Mouse (Mus musculus): ENCODE measurements around the gene Aebp1.

Aebp1 gene

DNA sequence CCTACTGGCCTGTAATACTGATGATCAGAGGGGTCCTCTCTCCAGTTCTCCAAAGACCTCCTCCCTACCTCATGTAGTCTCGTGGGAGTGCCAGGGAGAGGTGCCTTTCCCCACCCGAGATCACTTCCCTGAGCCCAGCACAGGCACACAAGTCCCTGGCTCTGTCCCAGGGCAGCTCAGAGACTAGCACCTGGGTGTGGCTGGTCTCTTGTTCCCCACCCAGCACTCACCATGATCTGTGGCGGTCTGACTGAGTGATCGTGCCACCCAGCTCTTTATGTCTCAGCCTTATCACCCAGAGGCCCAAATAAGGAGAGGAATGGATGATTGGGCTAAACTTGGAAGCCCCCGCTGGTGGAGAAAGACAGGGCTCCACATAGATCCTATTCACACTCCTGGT is 36.8 kb downstream of the Aebp1 start, which contains the start of gene Myl7:
Myl7 (minus strand) TSS at position 252 of the 400 bp plus-strand sequence.
- no peak for DNase-seq

DNA sequence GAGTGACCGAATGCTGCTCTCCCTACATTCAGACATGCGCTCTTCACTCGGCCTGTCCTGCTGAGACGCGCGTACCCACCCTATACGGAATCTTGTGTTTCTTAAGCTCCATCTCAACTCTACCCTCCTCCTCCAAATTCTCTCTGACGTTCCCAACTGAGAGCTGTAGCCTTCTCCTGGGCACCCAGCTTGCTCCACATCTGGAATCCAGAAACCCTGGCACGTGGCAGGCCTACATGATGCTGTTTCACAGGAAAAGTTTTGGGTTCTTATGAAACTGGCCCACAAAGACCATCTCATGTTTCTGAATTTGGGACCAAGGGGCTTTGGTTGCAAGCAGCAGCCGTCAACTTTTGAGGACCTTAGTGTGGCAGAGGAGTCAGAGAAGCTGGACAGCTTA is 37.5 kb downstream of the Aebp1 start:
- DNase-seq: no peak

DNA sequence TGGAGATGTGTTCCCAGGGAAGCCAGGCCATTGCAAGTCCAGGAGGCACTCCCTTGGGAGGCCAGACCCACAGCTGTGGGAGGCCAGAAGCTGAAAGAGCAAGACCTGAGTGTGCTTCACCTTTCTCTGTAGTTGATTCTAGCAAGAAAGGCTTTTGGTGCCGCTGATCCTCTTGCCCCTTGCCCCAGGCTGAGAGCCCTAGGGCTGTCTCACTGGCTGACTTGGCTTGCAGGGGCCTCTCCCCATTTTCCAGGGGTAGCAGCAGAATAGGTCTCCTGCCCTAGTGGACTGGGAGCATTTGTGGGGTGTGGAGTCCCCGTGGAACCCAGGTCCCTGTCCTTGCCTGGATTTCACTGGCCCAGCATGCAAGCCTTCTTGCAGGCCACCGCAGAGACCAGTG is 39.6 kb downstream of the Aebp1 start:
- DNase-seq: no peak

DNA sequence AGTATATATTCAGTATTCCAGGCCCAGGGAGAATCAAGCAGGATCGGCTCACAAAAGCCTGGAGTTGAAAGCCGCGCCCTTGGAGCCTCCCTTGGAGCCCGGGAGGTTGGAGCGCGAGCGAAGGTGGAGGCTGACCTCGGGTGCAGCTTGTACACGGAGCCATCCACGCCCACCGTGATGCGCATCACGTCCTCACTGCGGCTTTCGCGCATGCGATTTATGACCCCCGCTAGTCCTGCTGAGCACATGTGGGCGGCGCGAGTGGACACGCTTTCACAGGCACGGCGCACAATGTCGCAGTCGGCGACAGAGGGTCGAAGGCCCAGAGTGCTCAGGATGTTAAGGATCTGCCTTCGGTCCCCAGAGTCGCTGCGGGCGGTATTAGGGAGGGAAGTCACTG is 40.2 kb downstream of the Aebp1 start:
- DNase-seq: peak; percentile 70

DNA sequence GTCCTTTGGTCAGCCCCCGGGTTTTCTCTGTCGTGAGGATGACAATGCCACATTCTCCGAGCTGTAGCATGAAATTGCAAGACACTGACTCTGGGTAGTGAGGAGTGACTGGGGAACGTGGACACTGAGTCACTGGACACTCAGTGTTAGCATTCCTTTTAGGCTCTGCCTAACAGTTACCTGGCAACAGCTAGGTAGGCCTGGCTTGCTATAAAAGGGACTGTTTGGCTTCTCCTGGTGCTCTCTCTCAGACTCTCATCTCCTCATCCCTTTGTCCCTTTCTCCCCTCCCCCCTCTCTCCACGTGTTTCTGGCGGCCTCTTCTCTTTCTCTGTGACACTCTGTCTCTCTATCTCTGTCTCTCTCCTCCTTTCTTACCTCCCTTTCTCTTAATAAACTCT is 40.6 kb downstream of the Aebp1 start:
- DNase-seq: no peak

DNA sequence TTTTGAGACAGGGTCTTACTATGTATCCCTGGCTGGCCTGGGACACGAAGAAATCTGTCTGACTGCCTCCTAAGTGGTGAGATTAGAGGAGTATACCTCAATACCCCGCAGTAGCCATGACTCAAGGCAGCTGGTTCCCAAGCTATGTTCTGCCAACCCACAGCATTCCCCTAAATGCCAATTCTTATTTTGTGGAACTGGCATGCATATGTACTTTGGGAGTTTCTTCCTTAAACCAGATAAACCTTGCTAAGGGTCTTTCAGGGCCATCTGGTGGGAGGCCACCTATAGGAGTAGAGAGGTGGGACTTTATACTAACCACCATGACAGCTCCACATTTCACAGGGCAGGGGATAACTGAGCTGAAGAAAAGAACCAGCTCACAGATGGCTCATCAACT is 42.1 kb downstream of the Aebp1 start:
- DNase-seq: no peak

DNA sequence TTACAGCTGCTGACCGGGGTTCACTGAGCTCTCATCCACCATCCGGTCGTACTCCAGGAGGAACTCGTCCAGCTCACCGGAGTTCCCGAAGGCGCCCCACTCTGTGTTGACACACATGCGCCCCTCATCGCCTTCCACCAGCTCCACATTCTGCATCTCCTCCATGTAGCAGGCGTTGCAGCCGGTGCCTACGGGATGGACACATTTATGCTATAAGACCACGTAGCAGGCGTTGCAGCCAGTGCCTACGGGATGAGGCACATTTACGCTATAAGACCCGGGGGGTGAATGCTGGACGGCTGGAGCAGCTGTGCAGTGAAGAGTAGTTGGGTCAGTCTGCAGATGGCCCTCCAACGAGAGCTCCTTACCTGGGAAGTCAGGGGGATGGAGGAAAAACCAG is 42.6 kb downstream of the Aebp1 start:
- DNase-seq: no peak

DNA sequence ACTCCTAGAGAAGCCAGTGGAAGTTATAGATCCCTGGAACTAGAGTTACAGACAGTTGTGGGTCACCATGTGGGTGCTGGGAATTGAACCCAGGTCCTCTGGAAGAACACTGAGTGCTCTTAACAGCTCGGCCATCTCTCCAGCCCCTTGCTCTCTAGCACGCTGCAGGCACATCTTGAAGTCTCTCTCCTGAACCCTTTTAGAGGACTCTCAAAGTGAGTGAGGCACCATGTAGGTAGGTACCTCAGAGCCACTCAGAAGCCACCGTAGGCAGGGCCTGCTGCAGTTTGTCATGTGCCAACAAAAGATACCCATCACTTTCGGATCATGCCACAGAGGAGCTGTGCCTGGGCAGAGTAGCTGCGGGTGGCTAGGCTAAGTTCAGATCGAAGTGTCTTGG is 43.1 kb downstream of the Aebp1 start:
- DNase-seq: no peak

DNA sequence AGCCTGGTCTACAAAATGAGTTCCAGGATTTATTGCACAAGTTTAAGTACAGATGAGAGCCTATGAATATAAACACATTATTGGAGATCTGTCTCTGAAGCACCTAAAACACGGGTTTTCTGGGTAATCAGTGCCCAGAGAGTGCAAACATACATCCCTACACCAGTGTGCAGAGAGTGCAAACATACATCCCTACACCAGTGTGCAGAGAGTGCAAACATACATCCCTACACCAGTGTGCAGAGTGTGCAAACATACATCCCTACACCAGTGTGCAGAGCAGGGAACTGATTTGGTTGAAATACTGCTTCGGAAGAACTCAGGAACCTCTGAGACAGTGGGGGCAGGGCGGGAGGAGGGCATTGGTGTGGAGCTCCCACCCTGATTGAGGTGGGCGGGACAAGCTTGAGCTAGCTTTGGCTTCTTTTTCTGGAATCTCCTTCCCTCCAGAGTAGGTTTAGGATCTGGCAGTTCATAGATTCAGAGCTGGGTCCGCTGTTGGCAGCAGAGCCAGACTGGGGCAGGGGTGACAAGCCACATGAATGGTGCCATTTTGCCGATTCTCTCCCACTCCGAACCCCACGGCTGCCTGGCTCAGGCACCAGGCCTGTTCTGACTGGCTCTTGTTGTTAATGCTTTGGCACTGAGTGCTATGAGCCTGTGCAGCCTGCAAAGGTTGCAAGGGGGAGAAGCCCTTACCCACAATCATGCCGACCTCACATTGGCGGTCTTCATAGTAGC is 44.2 kb downstream of the Aebp1 start:
- DNase-seq: no peak

DNA sequence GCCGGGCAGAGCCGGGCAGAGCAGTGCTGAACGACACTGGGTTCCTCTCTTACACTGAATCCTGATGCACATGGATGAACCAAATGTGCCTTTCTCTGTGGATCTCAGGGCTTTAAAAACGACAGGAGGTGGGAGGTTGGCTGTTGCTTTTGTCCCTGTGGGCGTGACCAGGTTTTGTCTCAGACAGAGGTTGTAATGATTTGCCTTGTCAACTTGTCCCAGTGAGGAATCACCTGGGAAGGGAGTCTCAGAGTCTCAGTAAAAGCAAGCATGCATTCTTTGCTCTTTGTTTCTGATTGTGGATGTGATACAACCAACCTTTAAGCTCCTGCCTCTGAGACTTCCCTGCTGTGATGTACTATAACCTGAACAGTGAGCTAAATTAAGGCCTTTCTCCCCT is 45.3 kb downstream of the Aebp1 start:
- no peak for DNase-seq

DNA sequence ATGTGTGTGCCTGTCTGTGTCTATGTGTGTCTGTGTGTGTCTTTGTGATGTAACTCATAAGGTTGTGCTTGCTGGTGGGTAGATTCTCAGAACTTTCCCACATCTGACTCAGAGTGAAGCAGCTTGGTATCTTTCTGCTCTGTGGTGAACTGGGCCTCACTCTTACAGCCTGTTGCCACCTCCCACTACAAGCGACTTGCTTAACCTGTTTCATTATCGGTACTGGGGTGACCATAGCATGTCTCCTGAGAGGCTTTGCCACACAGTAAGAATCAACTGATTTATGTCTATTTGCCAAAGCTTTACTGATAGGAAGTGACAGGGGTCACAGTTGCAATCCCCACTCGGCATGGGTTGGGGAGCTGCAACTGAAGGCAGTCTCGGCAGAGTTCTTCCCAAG is 46.9 kb downstream of the Aebp1 start:
- no peak for DNase-seq

DNA sequence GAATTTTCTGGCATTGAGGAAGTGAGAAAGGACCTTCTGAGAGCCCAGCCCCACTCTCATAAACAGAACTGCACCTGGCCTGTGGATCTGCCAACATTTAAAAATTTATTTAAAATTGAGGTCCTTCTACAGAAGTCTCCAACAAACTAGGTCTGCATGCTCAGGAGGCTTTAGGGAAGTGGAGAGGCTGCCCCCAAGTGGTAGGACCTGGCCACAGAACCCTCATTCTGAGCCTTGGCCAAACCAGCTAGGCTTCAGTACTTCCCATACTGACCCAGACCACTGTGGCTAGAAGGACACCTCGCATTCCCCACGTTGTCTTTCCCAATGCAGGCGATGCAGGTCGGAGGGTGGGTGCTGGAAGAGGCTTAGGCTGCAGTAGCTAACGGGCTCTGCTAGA is 50.9 kb downstream of the Aebp1 start:
- peak; percentile 41 for DNase-seq

DNA sequence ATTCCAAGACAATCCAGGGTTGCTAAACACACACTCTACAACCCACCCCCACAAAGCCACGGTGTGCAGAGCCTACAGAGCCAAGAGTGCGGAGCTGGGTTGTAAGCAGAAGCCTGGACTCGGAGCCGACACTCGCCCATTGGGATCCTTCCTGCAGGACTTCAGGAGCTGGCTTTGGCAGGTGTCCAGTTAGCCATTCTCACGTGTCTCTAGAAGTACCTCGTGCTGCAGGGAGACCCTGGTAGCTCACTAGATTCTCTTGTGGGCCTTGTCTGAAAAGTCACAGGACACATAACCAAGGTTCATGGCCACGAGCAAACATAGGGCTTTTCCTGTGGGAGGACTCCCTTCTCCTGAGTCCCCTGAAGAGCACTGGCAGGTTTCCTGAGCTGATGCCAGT is 51.5 kb downstream of the Aebp1 start:
- no peak for DNase-seq

DNA sequence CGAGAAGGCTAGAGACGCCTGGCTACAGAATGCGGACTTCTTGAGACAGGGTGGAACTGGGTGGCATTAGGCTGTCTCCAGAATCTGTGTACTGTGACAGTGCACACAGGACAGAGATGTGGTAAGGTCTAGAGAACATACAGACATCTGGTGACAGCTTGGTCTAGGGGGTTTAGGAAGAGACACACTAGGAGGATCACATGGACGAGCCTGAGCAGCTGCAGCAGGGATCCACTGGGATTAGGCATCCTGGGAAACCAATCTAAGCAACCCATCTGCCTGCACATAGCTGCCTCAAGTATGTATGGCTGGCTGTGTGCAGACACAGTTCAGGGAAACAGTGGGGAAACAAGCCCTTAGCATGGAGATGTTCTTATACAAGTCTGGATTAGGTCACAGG is 52.2 kb downstream of the Aebp1 start:
- no peak for DNase-seq

DNA sequence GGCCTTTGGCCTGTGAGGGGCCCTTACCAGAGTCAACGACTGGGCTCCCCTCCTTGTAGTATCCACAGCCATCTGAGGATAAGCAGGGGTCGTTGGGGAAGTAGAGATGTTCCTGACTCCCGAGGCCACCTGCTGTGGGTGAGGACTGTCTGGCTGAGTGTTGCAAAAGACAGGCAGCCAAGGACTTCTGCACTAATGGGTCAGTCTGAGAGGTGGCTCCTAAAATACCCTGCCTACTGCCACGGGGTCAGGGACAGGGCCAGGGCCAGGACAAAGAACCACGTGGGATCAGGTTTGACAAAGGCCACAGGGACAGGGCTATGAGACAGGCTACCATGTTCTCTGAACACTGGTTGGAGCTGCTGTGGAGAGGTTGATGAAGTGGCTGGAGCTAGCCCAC is 53.2 kb downstream of the Aebp1 start:
- DNase-seq: no peak

DNA sequence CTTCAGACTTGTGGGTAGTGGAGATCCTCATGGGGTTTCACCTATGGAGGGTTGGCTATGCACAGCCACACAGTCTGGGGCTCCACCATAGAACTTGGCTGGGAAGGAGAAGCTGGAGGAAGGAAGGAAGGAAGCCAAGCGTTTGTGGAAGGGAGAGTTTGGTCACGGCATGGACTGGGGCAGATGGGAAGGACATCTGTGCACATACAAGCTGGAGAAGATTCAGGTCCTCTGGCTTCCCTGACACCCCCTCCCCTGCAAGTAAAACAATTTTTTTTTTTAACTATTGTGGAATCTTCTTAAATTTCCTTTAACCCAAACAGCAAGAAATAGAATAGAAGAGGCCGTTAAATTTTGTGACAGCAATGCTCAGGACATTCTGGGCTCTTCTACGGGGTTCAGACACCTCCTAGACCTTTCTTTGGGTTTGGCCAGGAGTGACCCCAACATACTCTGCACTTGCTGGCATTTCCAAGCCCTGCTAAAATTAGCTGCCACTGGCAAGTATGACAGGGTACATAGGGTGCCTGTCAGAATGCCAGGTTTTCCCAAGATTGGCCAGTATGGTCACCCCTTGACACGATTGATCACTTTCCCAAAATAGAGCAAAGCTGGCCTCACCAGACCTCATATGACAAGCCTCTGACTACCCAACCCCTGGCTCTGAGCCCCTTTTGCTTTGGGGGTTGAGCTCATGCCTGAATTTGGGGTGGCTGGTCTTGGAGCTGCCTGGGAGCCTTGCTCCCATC is 53.9 kb downstream of the Aebp1 start:
- no peak for DNase-seq

DNA sequence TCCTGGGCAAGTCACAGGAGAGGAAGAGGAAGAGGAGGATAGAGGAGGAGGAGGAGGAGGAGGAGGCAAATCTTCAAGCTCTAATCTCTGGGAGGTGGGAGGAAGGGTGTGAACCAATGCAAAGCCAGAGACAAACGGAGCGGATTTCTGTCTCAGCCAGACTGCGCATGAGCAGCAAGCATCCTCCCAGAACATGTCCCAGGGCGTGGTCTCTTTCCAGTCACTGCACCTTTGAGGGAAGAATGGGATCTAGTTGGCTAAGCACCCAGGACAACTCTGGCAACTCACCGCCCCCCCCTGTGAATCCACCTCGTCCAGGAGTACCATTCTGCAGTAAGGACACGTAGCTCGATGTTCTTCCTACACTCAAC is 54.4 kb downstream of the Aebp1 start:
- no peak for DNase-seq

DNA sequence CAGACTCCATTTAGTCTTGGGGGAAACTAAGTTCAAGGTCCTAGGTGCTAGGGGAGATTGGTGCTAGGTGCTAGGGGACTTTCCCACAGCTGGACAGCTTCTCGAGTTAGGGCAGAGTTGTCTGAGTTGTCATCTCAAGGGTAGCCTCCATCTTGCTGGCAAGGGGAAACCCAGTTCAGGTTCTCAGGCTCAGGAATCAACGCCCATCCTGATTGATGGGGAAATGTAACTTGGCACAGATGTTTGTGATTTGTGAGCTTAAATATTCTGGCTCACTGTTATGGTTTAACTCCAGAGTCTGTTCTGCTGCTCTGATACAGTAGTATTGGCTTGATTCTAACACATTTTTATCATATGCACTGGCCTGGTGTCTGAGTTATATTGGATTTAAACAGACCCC is 56.4 kb downstream of the Aebp1 start:
- no peak for DNase-seq

DNA sequence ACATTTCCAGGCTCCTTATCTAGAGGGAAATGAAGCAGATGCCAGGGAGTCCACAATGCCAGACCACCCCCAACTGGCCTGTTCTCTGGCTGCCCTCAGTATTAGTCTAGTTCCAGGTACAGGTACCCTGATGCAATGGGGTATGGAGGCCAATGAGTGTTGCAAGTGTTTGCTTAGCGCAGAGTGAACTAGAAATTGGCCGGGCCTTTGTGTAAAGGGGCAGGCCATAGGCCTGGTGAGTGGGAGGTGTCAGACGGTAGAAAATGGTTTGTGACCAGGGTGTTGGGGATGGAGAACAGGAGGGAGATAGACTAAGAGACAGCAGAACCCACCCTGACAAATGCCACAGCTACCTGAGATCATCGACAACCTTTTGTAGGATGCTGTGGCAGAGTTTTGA is 57.9 kb downstream of the Aebp1 start:
- no peak for DNase-seq

DNA sequence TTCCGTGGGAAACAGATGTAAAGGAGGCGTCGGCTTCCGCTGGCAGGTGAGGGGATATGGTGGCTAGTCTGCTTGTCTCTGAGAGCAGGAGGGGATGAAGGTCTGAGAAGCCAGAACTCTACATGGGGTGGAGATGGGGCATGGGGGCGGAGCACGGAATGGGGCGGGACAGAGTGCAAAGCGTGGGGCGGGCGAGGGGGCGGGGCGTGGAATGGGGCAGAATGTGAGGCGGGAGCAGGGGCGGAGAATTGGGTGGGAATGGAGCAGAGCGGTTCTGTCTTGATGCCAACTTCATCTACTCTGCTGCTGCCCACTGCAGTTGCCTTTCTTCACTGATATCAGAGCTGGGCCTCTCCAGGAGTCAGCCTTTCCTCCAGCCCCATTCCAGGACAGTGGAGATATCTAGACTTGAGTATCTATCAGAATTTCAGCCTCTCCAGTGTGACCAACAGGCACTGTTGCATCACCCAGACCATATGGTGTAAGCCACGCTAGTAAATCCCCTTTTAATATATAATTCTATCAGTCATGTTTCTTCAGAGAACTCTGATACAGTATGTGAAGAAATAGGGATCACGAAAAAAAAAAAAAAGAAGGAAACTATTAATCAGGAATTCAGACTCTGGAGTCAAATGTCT is 58.7 kb downstream of the Aebp1 start:
- DNase-seq: no peak

Data from right cerebral cortex, postnatal 4 days (tissue).